Mouse (Mus musculus): ENCODE measurements around the gene Upb1.
"Not testable (repeated sequence)": the region's sequence is repeated elsewhere in the genome, so short reads cannot be mapped to it uniquely, and the experiment has no call there.

Gene Upb1

GRCm38 (mm10) chr10:75400958-75401357 is at the start of gene Upb1:
Gene Upb1, plus strand, starts transcription at chr10:75401115.
- no peak for DNase-seq (ENCODE audit: low spot score in 2 of 2)

GRCm38 (mm10) chr10:75352541-75352940 is 48.4 kb upstream of the Upb1 start:
- no peak for DNase-seq (ENCODE audit: low spot score in 2 of 2)

GRCm38 (mm10) chr10:75353838-75354241 is 47.1 kb upstream of the Upb1 start:
- not testable (repeated sequence) for DNase-seq (ENCODE audit: low spot score in 2 of 2)

- DNase-seq (ENCODE audit: low spot score in 2 of 2): no peak
Observed at GRCm38 (mm10) chr10:75355341-75355740, 45.6 kb upstream of the Upb1 start.

GRCm38 (mm10) chr10:75364214-75364690 is 36.7 kb upstream of the Upb1 start:
- not testable (repeated sequence) for DNase-seq (ENCODE audit: low spot score in 2 of 2)

- no peak for DNase-seq (ENCODE audit: low spot score in 2 of 2)
Observed at GRCm38 (mm10) chr10:75364796-75365195, 36.1 kb upstream of the Upb1 start.

GRCm38 (mm10) chr10:75365231-75365633 is 35.7 kb upstream of the Upb1 start:
- no peak for DNase-seq (ENCODE audit: low spot score in 2 of 2)

- DNase-seq (ENCODE audit: low spot score in 2 of 2): peak in 1 of 2 experiments; percentile 6
Observed at GRCm38 (mm10) chr10:75373655-75374351, 27.1 kb upstream of the Upb1 start.

GRCm38 (mm10) chr10:75378688-75379087 is 22.2 kb upstream of the Upb1 start:
- DNase-seq (ENCODE audit: low spot score in 2 of 2): no peak

GRCm38 (mm10) chr10:75390156-75390555 is 10.8 kb upstream of the Upb1 start:
- DNase-seq (ENCODE audit: low spot score in 2 of 2): no peak

GRCm38 (mm10) chr10:75390832-75391231 is 10.1 kb upstream of the Upb1 start:
- no peak for DNase-seq (ENCODE audit: low spot score in 2 of 2)

- no peak for DNase-seq (ENCODE audit: low spot score in 2 of 2)
Observed at GRCm38 (mm10) chr10:75394796-75395195, 6.1 kb upstream of the Upb1 start.

- no peak for DNase-seq (ENCODE audit: low spot score in 2 of 2)
Observed at GRCm38 (mm10) chr10:75396966-75397365, 3.9 kb upstream of the Upb1 start.

GRCm38 (mm10) chr10:75405916-75406315 is 5.0 kb downstream of the Upb1 start:
- no peak for DNase-seq (ENCODE audit: low spot score in 2 of 2)

- DNase-seq (ENCODE audit: low spot score in 2 of 2): no peak
Observed at GRCm38 (mm10) chr10:75406755-75407154, 5.8 kb downstream of the Upb1 start.

- no peak for DNase-seq (ENCODE audit: low spot score in 2 of 2)
Observed at GRCm38 (mm10) chr10:75407741-75408140, 6.8 kb downstream of the Upb1 start.

GRCm38 (mm10) chr10:75411343-75412113 is 10.6 kb downstream of the Upb1 start:
- not testable (repeated sequence) for DNase-seq (ENCODE audit: low spot score in 2 of 2)

GRCm38 (mm10) chr10:75412114-75413103 is 11.5 kb downstream of the Upb1 start:
- no peak for DNase-seq (ENCODE audit: low spot score in 2 of 2)

GRCm38 (mm10) chr10:75414925-75415324 is 14.0 kb downstream of the Upb1 start:
- DNase-seq (ENCODE audit: low spot score in 2 of 2): no peak

GRCm38 (mm10) chr10:75417363-75418042 is 16.6 kb downstream of the Upb1 start:
- DNase-seq (ENCODE audit: low spot score in 2 of 2): no peak

GRCm38 (mm10) chr10:75418747-75419146 is 17.8 kb downstream of the Upb1 start:
- DNase-seq (ENCODE audit: low spot score in 2 of 2): no peak

Measured in left cerebral cortex, adult 9 months (tissue).